Mouse (Mus musculus): ENCODE data around the gene Ccdc159. TPM values are rescaled to one million over a fixed set of nuclear protein-coding genes. Genes with fewer than 3 reads are reported as not detected.

Ccdc159 gene
- total RNA-seq, 1 experiment from 2014 or later, result 0.25 TPM

DNA sequence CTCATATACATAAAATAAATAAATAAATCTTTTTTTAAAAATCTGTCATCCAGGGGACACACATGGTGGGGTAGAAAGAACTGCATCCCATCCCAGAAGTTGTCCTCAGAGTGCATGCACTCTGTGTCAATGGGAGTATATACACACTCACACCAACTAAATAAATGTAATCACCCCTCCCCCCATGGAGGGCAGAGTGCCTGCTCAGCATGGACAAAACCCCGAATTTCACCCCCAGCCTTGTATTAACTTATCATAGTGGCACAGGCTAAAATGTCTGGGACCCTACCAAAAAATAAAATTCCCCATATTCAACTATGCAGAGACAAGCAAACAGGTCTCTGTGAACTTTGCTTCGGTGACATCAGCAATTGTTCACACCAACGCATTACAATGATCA is 27.4 kb downstream of the Ccdc159 start:
- ATAC-seq (replicated peaks in 1 of 2; ENCODE audit: insufficient read depth in 1 of 2, low FRiP score in 2 of 2, low TSS enrichment in 1 of 2, low read depth in 1 of 2, poor library complexity in 2 of 2, severe bottlenecking in 2 of 2), result no peak

DNA sequence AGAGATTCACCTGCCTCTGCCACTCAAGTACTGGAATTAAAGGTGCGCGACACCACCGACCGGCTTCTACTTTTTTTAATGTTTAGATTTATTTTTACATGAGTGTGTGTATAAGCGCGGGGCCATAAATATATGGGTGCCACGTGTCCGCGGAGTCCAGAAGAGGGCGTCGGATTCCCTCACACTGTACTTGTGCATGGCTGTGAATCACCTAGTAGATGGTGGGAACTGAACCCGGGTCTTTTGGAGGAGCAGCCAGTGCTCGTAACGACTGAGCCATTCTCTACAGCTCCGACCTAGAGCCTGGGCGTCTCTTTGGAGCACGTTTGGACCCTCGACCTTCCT is 27.9 kb downstream of the Ccdc159 start:
- peak; percentile 24 to 39; a peak in 3 of 4 replicates for ATAC-seq (replicated peaks in 1 of 2; ENCODE audit: insufficient read depth in 1 of 2, low FRiP score in 2 of 2, low TSS enrichment in 1 of 2, low read depth in 1 of 2, poor library complexity in 2 of 2, severe bottlenecking in 2 of 2)

DNA sequence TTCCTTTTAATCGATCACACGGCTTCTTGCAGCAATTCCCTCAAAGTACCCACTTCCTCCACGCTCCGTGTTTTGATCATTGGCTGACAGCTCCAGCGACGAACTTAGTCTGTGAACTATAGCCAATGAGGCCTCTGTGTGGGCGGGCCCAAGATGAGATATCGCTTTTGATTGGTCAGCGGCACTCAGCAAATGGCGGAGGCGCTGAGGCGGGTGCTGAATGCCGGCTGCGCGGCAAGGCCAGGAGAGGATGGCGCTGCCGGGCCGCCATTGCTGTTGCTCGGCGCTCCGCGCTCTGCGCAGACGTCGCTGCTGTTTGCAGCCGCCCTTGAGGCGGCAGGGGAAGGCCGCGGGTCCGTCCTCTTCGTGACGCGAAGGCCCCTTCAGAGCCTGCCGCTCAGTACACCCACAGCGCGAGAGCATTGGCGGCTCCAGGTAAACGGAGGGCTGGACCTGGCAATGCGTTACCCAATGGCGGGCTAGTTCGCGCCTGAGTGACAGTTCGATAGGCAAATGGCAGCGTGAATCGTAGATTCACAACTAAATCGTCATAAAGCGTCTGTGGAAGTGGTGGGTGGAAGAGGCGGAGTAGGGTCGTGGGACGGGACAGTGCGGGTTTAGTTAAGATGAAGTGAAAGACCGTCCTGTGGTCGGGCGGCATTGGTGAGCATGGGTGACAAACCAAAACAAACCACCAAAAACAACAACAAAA is 28.5 kb downstream of the Ccdc159 start, which contains the start of gene Swsap1:
Gene Swsap1 (plus strand): TSS at position 186 of the 712 bp plus-strand sequence.
- ATAC-seq (replicated peaks in 1 of 2; ENCODE audit: insufficient read depth in 1 of 2, low FRiP score in 2 of 2, low TSS enrichment in 1 of 2, low read depth in 1 of 2, poor library complexity in 2 of 2, severe bottlenecking in 2 of 2), result peak; percentile 93 to 94

DNA sequence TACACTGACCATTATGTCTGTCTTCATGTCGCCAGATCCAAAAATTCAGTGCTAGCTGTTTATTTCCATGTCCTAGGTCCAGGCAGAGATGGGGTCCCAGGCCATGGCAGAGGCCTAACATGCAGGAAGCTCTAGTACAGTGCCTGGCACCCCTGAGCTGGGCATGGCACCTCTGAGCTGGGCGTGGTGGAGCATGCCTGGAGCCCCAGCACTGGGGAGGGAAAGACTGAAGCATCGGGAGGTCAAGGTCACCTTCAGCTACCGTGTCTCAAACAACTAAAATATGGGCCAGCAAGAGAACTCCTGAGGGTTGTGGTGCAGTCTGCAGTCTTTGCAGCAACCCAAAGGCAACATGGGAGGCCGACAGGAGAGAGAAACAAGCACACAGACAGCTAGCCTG is 31.1 kb downstream of the Ccdc159 start:
- no peak for ATAC-seq (replicated peaks in 1 of 2; ENCODE audit: insufficient read depth in 1 of 2, low FRiP score in 2 of 2, low TSS enrichment in 1 of 2, low read depth in 1 of 2, poor library complexity in 2 of 2, severe bottlenecking in 2 of 2)

- ATAC-seq (replicated peaks in 1 of 2; ENCODE audit: insufficient read depth in 1 of 2, low FRiP score in 2 of 2, low TSS enrichment in 1 of 2, low read depth in 1 of 2, poor library complexity in 2 of 2, severe bottlenecking in 2 of 2), result no peak
Measured at GRCm38 (mm10) chr9:21959244-21959643, 32.0 kb downstream of the Ccdc159 start.

GRCm38 (mm10) chr9:21960135-21960534 is 32.9 kb downstream of the Ccdc159 start:
- no peak for ATAC-seq (replicated peaks in 1 of 2; ENCODE audit: insufficient read depth in 1 of 2, low FRiP score in 2 of 2, low TSS enrichment in 1 of 2, low read depth in 1 of 2, poor library complexity in 2 of 2, severe bottlenecking in 2 of 2)

DNA sequence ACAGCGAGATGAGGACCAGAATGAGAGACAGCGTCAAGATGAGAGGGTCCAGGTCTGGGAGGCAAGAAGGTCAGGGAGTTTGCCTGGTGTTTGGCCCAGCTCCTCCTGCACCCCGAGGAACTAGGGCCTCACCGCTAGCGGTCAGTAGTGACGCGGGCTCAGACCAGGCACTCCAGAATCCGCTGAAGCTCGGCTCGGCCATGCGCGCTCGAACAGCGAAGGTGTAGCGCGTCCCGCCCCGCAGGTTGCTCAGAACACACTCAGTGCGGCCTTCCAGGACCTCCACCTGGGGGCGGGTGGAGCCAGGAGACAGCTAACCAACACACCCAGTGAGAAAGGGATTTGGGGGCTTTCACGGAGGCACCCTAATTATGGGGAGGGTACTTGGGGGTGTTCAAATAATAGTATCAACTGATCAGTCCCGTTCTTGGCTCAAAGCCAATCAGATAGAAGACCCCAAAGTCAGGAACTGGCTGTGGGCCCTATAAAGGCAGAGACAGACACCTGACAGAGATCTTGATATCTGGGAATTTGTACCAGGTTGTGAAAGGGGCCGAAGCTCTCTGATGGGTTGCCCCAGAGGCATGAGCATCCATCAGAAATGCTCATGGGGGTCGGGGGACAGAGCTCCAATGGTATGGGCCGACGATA is 33.4 kb downstream of the Ccdc159 start:
- no peak for ATAC-seq (replicated peaks in 1 of 2; ENCODE audit: insufficient read depth in 1 of 2, low FRiP score in 2 of 2, low TSS enrichment in 1 of 2, low read depth in 1 of 2, poor library complexity in 2 of 2, severe bottlenecking in 2 of 2)

- ATAC-seq (replicated peaks in 1 of 2; ENCODE audit: insufficient read depth in 1 of 2, low FRiP score in 2 of 2, low TSS enrichment in 1 of 2, low read depth in 1 of 2, poor library complexity in 2 of 2, severe bottlenecking in 2 of 2), result no peak
Measured at GRCm38 (mm10) chr9:21961366-21961980, 34.2 kb downstream of the Ccdc159 start.

DNA sequence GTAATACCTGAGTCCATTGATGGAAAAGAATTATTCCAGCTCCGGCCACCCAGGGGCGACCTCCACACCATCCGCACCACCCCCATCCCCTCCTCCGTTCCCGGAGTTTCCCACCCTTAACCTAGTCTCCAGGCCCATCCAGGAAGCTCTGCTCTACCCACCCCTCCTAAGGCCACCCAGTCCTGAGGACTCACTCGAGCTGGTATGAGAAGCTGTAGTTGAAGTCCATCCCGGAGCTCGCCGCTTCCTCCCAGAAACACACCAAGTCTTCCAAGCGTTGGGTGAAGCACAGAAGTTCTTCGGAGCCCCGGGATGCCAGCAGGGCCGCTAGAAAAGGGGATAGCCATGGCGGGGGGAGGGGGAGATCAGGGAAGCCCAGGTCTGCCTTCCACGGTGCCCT is 34.7 kb downstream of the Ccdc159 start:
- no peak for ATAC-seq (replicated peaks in 1 of 2; ENCODE audit: insufficient read depth in 1 of 2, low FRiP score in 2 of 2, low TSS enrichment in 1 of 2, low read depth in 1 of 2, poor library complexity in 2 of 2, severe bottlenecking in 2 of 2)

- peak; percentile 85 to 92 for ATAC-seq (replicated peaks in 1 of 2; ENCODE audit: insufficient read depth in 1 of 2, low FRiP score in 2 of 2, low TSS enrichment in 1 of 2, low read depth in 1 of 2, poor library complexity in 2 of 2, severe bottlenecking in 2 of 2)
Measured at GRCm38 (mm10) chr9:21962416-21963059, 35.3 kb downstream of the Ccdc159 start.

DNA sequence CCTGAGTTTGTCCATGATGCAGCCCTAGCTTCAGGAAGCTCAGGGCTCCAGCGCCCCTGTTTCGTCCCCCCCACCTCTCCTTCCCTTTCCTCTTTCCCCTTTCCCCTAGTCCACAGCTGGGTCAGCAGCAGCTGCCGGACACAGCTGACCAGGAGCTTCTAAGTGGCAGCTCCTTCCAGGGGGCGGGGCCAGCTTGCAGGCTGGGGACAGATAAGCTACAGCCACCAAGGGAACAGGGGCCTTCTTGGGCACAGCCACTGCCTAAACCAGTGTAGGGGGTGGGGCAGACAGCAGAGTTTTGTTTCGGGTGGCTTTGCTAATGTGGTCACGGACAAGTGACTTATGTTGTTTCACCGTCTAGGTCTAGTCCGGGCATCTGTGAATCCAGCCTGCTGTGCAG is 36.1 kb downstream of the Ccdc159 start, which contains the start of gene Epor:
Gene Epor (minus strand): TSS at position 90 of the 400 bp plus-strand sequence.
- ATAC-seq (replicated peaks in 1 of 2; ENCODE audit: insufficient read depth in 1 of 2, low FRiP score in 2 of 2, low TSS enrichment in 1 of 2, low read depth in 1 of 2, poor library complexity in 2 of 2, severe bottlenecking in 2 of 2), result no peak

DNA sequence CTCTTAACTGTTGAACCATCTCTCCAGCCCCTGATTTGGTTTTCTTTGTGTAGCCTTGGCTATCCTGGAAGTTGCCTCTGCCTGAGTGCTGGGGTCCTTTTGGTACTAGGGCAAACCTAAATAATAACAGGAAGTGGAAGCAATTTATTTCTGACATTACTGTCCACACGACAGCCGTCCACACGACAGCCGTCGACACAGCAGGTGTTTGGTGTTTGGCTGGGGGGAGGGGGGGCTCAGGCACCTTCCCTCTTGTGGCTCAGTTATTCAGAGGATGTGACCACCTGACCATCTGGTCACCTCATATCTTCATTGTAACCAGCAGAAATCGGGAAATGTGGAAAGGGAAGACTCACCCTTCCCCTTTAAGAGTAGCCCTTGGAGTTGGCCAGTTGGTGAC is 41.6 kb downstream of the Ccdc159 start:
- ATAC-seq (replicated peaks in 1 of 2; ENCODE audit: insufficient read depth in 1 of 2, low FRiP score in 2 of 2, low TSS enrichment in 1 of 2, low read depth in 1 of 2, poor library complexity in 2 of 2, severe bottlenecking in 2 of 2), result no peak

GRCm38 (mm10) chr9:21969304-21969703 is 42.0 kb downstream of the Ccdc159 start:
- no peak; a peak in 1 of 4 replicates for ATAC-seq (replicated peaks in 1 of 2; ENCODE audit: insufficient read depth in 1 of 2, low FRiP score in 2 of 2, low TSS enrichment in 1 of 2, low read depth in 1 of 2, poor library complexity in 2 of 2, severe bottlenecking in 2 of 2)

DNA sequence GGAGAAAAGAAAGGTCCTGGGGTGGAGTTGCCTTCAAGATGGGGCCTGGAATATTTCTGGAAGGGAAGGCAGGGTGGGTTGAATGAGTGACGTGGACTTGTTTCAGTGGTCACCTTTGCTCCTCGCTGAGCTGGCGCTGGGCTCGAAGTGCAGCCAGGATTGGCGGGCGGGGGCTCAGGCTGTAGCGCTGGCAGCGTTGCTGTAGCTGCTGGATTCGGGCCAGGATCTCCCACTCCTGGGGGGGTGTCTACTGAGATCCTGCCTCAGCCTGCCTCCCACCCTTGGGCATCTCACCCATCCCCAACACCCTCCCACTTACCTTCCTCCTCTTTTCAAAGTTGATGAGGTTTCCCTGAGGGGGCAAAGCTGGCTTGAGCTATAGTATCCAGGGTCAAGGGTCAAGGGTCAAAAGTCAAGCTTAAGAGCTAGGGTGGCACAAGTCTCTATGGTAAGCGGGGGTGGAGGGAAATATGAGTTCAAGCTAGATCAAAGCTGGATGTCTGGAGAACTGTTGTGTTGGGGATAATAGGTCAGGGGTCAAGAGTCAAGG is 49.4 kb downstream of the Ccdc159 start:
- ATAC-seq (replicated peaks in 1 of 2; ENCODE audit: insufficient read depth in 1 of 2, low FRiP score in 2 of 2, low TSS enrichment in 1 of 2, low read depth in 1 of 2, poor library complexity in 2 of 2, severe bottlenecking in 2 of 2), result no peak

DNA sequence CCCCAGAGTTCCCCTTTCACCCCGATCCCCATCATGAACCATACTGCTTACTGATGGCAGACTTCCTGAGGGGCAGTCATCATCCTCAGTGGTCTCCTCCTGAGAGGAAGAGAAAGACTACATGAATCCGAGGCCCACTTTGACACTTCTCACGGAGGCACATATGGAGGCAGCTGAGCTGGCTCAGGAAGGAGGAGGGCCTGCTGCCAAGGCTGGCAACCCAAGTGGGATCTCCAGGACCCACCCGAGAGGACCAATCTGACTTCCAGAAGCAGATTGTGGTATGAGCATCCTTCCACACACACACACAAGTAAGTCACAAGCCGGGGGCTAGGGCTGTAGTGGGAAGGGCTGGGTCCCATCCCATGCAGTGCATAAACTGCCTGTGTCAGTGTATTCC is 50.1 kb downstream of the Ccdc159 start:
- ATAC-seq (replicated peaks in 1 of 2; ENCODE audit: insufficient read depth in 1 of 2, low FRiP score in 2 of 2, low TSS enrichment in 1 of 2, low read depth in 1 of 2, poor library complexity in 2 of 2, severe bottlenecking in 2 of 2), result no peak

GRCm38 (mm10) chr9:21977972-21978371 is 50.7 kb downstream of the Ccdc159 start:
- ATAC-seq (replicated peaks in 1 of 2; ENCODE audit: insufficient read depth in 1 of 2, low FRiP score in 2 of 2, low TSS enrichment in 1 of 2, low read depth in 1 of 2, poor library complexity in 2 of 2, severe bottlenecking in 2 of 2), result peak in 1 of 2 experiments; percentile 64; a peak in 1 of 4 replicates

- no peak for ATAC-seq (replicated peaks in 1 of 2; ENCODE audit: insufficient read depth in 1 of 2, low FRiP score in 2 of 2, low TSS enrichment in 1 of 2, low read depth in 1 of 2, poor library complexity in 2 of 2, severe bottlenecking in 2 of 2)
Measured at GRCm38 (mm10) chr9:21978398-21979128, 51.3 kb downstream of the Ccdc159 start.

Measured in hematopoietic stem cell, adult 5-6 weeks (primary cell).